Mouse (Mus musculus) yolk sac, embryonic 10.5 days (tissue): ENCODE measurements at regions not wholly inside any gene's neighbourhood (a gene's known extent, or its start where the extent isn't known, plus 50 kb on each side); places are given as distances from the start of the nearest gene placed in this dataset.
A peak's percentile ranks its signal among the peaks of the same experiment; 100 is the strongest.

Experiments
- DNase-seq: peaks from one replicate; pipeline ENCODE4 v3.0.0-alpha.2; 2017; ENCODE audit warnings: low spot score

DNA sequence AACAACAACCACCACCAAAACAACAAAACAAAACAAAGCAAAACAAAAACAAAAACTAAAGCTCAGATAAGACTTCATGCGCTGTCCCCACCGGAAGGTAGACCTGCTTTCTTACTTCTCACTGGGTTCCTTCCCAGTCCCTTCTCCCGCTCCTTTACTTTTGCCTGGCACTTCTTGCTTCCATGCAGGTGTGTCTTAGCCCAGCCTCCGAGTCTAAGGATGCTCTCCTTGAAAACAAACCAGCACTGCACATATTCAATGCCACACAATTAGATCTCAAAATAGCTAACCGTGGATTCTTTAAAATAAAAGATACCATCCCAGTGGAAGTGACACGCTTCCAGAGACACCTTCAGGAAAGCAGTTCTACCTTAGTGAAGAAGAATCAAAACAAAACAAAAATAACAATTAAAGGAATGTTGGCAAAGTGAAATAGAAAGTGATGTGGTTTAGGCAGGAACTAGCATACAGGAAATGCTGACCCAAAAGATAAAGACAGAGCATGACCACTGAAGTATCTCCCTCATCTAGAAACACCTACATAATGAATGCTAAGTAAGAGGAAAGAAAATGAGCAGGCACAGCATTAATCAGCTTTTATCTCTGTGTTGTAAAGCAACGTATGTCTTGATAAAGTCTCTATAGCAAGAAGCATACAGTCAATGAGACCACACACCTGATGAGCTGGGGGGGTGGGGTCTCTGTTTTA, 358.5 kb upstream of the Id2 start:
- DNase-seq: no peak

DNA sequence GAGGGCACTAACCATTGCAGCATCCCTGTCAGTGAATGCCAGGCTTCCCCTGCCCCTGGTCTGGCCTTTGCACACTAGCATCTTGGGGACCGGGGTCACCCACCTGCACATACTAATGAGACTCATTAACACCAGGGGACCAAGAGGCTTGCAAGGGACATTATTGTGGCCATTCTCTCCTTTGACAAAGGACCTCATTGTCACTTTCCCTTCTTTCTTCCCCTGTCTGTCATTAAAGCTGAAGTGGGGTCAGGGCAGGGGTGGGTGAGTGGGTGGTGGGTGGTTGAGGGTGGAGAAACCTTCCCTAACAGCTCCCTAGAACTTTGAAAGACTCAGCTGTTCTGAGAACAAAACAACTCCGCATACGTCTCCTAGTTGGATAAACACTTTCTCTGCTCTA, 356.4 kb upstream of the Id2 start:
- no peak for DNase-seq

DNA sequence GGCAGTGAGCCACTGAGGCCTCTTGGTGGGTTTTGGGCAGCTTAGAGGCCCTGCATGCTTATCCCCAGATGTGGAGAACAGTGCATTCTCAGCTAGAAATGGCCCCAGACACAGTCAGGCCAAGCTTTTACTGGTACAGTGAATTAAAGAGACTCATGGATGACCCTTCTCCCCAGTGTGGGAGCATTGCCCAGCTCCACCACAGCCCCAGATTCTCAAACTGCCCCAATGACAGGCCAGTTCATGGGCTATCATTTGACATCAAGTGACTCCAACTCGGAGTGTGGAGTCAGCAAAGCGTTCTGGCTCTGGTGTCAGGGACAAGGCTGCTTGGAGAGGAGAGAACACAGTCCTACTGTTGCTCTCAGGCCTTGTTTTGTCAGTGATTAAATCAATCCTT, 354.2 kb upstream of the Id2 start:
- no peak for DNase-seq

DNA sequence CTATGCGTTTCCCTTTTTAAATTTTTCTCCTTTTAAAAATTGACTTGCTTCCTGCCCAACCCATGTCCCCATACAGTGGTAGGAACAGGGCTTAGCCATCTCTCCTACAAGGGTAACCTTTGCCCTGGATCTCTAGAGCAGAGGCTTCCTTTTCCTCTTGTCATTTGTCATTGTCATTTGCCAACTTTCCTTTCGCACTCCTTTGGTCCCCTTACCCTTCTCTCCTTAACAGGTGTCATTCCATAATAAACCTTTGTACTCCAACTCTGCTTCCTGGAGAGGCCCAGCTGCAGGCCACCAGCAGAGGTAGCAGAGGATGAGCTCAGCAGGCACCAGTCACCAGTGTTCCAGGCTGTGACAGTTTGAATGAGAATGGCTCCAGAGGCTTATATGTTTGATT, 347.4 kb upstream of the Id2 start:
- no peak for DNase-seq

DNA sequence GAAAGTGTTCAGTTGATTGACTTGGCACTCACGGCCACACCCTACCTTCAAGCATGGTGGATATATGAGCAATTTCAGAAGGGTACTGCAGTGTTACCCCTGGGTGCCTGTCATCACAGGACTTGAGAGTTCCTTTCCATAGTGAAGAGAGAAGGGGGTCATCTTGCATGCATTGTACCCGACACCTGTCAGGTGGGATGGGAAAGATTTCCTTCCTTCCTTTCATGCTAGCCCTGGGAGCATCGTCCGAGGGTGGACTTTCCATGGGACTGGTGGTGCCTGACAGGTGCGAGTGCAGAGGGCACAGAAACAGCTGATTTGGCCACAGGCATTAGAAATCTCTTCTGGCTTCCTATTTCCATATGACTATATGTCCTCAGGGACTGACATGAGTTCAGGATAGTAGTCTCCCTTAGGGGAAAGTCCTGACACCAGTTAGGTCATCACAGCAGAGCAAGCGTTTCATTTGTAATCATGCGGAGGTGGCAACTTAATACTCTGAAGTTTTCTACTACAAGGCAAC, 342.1 kb upstream of the Id2 start:
- no peak for DNase-seq

DNA sequence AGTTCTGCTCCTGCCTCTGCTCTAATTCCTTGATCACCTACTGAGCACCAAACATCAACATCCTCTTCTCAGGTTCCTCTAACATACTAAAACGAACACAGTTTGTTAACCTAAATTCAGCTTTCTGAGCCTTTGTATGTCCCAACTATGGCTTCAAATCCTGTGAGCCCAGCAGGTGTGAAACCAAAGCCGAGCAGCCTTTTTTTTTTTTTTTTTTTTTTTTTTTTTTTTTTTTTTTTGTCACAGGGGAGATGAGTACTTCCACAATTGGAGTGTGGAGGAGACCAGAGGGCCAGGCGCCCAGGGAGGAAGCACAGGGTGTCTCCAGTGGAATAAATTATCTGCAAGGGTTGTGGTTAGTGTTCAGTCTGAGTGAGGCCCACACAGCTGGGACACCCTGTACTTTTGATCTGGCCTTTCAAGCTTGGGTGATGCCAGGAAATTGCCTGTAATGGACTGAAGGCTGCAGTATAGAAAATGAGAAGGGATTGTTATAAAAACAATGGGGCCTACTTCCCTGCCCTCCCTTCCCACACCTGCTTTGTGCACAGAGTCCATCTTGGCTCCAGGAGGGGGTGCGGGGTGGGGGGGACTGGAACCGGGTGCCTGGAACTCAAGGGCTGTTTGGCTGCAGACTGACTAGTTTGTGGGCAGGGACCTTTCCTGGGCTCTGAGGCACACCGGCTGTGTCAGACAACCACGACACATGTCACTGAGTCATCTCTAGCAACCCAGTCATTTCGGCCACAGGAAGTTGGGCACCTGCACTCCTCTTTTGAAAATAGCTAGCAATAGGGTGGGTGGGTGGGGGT, 341.5 kb upstream of the Id2 start:
- DNase-seq: no peak

DNA sequence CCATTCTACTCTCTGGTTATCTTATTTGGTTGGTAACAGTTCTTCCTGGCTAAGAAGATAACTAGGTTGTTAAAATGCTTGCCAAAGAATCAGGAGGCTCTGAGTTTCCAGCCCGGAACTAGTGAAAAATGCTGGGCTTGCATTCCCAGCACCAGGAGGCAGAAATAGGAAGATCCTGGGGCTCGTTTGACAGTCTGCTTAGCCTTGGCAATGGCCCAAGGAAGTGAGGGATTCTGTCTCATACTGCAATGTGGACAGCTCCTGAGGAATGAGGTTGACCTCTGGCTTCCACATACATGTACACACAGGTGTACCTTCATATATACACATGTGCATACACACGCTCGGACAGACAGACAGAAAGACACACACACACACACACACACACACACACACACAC, 340.6 kb upstream of the Id2 start:
- no peak for DNase-seq

DNA sequence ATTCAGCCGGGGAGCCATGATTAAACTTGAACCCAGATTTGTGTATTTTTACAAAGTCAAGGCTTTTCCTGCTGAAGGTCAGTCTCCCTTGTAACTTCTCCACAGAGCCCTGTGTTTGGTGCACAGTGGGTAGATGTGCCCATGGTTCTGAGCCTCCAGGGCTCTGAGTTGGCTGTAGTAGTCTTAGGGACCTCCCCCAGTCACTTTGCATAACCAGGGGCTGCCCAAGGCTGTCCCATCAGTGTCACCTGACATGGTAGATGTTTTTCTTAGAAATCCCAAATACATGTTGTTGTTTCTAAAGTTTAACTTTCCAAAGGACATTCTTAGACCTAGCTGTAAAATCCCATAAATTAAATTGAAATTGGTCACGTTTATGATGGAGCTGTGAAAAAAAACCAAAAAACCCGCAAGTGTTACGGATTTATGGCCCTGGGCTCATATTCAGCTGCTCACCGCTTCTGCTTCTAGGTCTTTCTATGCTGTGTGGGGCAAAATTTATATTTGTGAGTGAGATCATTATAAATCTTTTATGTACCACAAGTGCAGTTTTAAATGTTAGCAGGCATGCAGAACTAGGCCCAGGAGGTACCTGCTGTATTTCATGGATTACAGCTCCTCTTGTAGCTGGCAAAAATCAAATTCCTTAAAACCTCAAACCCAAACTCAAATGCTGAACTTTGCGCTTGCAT, 339.4 kb upstream of the Id2 start:
- DNase-seq: no peak

DNA sequence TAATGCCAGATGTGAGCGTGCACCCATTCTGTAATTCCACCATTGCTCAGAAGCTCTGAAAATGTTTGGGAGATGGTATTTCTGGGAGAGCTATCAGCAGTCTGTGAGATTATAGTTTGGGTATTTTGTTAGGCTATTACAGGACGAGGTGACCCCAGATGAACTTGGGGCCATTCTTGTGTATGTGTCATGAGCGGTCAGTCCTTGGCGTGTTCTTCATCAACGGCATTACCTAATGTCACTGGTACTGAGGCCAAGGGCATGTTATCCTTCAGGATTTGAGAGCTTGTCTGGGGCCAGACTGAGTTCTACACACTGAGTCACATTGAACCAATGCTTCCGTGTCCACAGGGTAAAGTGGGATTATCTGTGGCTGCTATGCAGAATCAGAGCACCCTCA, 335.9 kb upstream of the Id2 start:
- no peak for DNase-seq

DNA sequence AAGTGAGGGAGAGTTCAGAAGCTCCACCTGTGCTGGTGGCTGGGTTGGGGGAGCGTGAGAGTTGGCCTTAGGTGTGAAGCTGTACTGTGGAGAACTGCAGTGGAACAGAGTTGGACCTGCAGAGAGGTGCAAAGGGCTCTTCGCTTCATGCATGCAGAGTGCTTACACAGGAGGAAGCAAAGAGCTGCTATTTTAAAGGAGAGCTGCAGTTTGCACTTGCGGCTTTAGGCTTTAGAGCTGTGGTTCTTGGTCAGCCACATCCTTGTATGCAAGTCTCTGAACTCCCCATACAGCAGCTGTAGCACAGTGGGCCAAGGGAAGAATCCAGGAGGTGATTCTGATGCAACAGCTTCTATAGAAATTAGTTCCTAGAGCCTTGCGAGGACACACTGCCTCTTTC, 334.0 kb upstream of the Id2 start:
- no peak for DNase-seq

DNA sequence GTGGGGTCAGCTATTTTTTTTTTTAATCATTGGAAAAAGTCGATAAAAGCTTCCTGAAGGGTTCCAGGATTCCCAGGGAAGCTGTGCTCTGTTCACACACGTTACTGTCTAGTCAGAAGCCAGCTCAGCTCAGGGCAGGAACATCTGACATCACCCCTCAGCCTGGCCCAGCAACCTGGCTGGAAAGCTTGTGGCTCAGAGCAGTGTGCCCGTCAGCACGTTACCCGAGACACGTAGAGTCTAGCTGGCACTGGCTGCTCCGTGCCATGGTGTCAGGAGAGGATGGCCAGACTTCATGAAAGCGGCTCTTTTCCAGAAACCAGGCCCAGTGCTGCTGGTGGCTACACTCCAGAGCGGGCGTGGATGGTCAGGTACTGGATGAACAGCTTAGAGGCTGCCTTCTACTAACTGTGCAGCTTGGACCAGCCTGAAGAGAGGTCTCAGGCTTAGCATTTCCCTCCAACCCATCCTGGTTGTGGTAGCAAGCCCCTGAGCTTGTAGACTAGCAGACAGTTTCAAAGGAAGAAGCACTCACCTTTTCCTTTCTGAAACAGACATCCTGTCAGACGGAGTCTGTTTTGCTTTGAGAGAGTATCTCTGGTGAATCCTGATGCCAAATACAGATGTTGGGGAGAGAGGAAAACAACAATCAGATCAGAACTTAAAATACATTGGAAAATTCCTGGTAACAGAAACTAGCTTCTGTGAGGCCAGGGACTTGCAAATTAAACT, 331.1 kb upstream of the Id2 start:
- DNase-seq: no peak

DNA sequence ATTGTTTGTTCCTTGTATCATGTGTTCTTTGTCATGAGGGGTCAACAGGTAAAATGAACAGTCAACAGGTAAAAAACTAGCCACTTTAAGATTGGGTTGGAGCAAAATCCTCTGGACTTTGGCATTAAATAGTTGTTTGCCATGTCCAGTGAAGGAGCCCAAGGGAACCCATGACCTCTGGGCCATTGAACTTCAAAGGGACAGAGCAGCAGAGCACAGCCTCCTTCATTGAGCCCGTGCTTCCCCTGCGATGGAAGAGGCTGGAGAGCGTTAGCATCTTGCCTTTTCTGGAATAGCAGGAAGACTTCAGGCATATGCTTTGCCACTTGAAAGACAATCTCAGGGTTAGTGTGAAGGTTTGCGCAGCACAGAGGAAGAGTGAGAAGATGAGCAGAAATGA, 320.4 kb upstream of the Id2 start:
- DNase-seq: no peak

DNA sequence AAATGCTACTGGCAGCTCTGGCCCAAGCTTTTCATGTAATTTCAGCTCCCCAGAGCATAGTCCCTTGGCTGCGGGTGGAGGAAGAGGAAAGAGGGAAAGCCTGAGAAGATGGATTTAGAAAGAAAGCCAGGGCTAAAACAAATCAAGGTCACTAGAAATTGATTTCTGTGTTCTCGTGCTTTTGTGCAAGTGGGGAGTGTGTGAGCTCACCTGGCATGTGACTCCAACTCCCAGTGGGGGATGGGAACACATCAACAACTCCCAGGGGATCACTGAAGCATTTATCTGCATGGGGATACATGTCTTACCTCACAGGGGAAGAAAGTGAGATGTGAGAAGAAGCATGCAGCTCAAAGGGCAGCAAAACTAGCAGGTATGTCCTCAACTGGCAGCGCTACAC, 319.6 kb upstream of the Id2 start:
- no peak for DNase-seq

DNA sequence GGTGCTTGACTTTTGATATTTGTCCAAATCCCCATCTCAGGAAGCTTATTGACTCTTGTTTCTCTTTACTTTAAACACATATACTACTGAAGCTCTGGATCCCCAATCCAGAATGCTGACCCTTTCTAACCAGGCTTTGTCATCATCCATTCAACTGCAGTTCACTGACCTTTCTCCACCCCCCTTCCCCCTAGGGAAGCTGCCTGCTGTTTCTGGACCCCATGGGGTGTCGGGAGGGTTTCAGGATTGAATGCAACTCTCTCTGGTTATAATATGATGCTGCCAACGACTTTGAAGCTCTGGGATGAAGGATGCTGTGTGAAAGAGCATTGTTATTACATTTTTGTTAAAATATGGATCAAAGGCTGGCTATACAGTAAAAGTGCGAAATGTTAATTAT, 318.7 kb upstream of the Id2 start:
- no peak for DNase-seq

DNA sequence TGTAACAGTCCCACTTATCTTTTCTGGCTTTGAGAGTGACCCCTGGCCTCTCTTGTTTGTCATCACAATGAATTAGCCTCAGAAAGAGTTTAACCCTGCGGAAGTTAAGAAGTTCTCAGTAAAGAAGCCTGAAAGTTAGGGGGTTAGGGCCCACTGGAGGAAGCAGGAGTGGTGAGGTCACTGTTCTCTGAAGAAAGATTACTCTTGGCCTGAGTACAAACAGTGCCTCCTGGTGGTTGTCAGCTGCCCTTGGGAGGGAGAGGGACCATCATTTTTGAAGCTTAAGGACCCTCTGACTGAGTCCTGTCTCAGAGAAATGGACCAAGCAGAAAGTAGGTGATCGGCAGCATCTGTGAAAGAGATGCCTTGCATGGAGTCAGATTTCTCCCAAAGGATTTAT, 318.3 kb upstream of the Id2 start:
- DNase-seq: peak; percentile 6

DNA sequence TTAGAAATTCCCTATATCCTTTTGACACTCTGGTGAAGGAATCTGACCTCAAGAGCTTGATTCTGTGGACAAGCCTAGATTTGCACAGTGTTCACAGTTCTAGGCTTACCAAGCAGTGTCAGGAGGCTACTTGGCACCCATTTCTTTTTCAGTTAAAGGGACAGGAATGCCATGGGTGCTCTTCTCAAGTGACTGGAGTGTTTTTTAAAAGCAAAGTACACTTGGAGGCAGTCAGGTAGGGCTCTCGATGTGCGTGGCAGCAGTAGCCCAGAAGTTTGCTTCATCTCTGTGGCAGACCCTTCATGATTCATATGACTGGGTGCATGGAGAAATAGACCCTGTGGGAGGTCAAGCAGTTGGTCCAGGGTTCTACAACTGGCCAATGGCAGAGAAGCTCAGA, 310.4 kb upstream of the Id2 start:
- DNase-seq: no peak

DNA sequence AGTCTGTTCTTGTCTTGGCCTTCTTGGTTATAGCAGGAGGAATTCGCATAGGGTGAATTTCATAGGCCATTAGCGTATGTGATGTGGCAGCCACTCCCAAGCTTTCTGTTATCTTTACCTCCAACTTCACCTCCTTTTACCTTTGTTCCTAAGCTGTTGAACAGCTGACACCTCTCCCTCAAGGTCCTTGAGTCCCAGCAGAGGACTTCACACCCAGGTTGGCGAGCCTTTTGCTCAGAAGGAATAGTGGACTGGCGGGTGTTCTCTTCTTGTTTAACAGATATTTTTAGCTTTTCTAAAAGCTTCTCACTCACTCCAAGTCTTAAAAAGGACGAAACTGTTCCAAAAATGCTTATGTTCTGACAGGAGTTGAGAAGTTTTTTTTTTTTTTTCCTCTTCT, 303.4 kb upstream of the Id2 start:
- no peak for DNase-seq

DNA sequence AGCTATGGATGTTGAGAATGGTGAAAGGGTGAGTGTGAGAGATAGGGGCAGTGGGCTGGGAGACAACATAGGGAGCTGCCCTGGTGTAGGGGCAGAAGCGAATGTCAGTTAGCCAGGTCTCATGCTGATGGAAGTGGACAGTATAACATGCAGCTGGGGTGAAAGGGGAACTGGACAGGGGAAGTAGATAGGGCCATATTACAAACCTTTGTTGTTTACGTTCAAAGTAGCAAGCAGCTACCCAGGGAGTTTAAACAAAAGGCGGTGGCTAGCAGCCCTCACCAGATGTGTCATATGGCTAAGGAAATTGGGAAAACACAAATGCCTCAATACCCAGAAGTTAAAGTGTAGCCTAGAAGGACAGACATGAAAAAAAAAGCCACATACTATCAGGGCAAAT, 301.8 kb upstream of the Id2 start:
- no peak for DNase-seq

DNA sequence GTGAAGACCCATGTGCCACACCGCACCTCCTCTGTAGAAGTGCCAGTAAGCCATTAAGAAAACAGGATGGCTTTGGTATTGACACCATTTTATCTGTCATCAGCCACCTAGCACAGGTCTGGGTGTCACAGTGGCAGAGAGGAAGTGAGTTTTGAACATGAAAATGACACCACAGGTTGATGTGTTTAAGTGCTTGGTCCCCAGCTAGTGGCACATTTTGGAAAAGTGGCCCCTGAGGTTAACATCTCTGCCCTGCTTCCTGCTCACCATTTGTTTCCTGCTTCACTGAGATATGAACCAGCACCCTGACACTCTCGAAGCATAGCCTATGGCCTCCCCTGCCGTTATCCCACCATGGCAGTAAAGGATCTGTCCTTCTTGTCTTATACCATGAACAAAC, 297.4 kb upstream of the Id2 start:
- DNase-seq: no peak

DNA sequence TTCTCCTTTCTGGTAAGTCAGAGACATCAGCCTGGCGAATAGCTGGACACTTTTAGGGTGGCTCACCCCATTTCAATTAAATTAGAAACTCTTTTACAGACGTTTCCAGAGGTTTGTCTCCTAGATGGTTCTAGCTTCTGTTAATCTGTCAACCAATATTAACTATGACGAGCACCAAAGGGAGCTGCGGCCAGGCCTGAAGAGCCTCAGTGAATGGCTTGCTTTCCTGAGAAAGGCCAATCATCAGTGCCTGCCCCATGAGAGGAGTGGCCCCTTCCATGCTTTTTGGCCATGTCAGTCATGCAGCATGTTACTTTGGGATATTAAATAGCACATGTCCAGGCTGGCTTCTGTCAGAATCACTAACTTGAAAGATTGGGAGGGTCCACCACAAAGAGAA, 296.6 kb upstream of the Id2 start:
- no peak for DNase-seq

DNA sequence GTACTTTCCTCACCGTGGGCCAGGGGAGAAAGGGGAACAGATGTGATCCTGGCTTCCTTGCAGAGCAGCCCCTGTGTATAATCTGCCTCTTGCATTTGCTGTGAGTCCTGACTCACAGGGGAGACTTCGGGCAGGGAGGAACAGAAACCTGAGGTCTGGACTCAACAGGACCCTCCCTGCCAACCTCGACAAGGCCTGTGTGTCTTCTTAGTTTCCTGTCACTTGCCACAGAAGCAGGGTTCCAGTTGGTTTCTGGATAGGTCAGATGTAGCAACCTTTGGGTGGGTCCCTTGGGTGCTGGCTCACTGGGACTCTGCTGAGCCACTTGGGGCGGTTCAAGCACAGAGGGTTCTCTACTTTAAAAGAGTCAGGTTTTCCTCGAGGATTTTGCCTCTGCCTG, 292.3 kb upstream of the Id2 start:
- DNase-seq: no peak

DNA sequence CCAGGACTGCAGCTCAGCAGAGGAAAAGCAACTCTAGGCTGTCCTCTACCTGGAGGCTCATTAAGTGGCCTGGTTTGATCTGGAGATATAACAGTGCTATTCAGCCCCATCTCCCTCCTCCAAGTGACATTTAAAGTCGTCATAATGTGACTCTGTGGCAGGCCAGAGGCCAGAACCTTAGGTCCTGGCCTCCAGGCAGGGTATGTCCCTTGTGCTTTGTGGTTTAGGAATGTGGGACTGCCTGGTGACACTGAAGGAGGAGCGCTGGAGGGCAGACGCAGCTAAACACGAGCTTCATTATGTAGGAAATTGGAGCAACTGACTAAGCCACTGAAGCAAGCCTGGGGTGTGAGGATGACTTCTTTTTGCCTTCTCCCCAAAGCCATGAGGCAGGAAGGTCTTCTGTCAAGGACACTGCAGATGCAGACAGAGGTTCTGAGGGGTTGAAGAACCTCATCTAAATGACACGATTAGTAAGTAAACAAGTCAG, 290.9 kb upstream of the Id2 start:
- no peak for DNase-seq
